Mouse (Mus musculus) heart, postnatal 0 days (tissue): Measurements from ENCODE around the gene Bex1. TPM values are rescaled to one million over a fixed set of nuclear protein-coding genes. Genes with fewer than 3 reads are reported as not detected.

Experiments used
- ATAC-seq: fragments of 200-750 bp; cut with Nextera tagmentation; 2 replicates; pipeline ENCODE4 v1.8.0; 2017; ENCODE audit warnings: low read depth, moderate number of reproducible peaks, moderate library complexity; ENCODE audit not compliant: insufficient read depth
- DNase-seq: peaks from one replicate; pipeline ENCODE4 v3.0.0-alpha.2; 2016; ENCODE audit warnings: low spot score
- H3K27ac ChIP-seq: fragments of 300-500 bp; sonication (generic); 2 replicates; pipeline ENCODE4 v1.5.1; 2014; ENCODE audit warnings: low read depth, mild to moderate bottlenecking
- H3K27me3 ChIP-seq: fragments of 300-500 bp; sonication (generic); 2 replicates; pipeline ENCODE4 v1.6.1; 2014; ENCODE audit warnings: low read length, mixed read lengths; ENCODE audit not compliant: control insufficient read depth, insufficient read depth
- H3K36me3 ChIP-seq: fragments of 300-500 bp; sonication (generic); replicated peaks from 2 replicates; pipeline ENCODE4 v1.6.1; 2014; ENCODE audit warnings: low read length, mixed read lengths; ENCODE audit not compliant: control insufficient read depth, insufficient read depth
- H3K4me1 ChIP-seq: fragments of 300-500 bp; sonication (generic); 2 replicates; pipeline ENCODE4 v1.6.1; 2014; ENCODE audit warnings: antibody characterized with exemption; ENCODE audit not compliant: control insufficient read depth, insufficient read depth
- H3K4me2 ChIP-seq: fragments of 300-500 bp; sonication (generic); 2 replicates; pipeline ENCODE4 v1.6.1; 2014; ENCODE audit warnings: low read depth, mild to moderate bottlenecking, low read length, moderate library complexity
- H3K4me3 ChIP-seq: fragments of 300-500 bp; sonication (generic); 2 replicates; pipeline ENCODE4 v1.5.1; 2014; ENCODE audit warnings: low read depth, low read length
- H3K9ac ChIP-seq: fragments of 300-500 bp; sonication (generic); replicated peaks from 2 replicates; pipeline ENCODE4 v1.6.1; 2014; ENCODE audit warnings: low read depth, low read length, mixed read lengths
- H3K9me3 ChIP-seq: fragments of 300-500 bp; sonication (generic); replicated peaks from 2 replicates; pipeline ENCODE4 v1.6.1; 2016; ENCODE audit warnings: low read length; ENCODE audit not compliant: control insufficient read depth
- CTCF ChIP-seq: IDR thresholded peaks from 2 replicates; pipeline ENCODE4 v1.5.1; 2016; ENCODE audit warnings: antibody characterized with exemption, control low read depth, low read depth
- EP300 ChIP-seq: IDR thresholded peaks from 2 replicates; pipeline ENCODE4 v1.6.1; 2016; ENCODE audit warnings: antibody characterized with exemption, low read depth
- WGBS: fragments of 180-500 bp; shearing (Covaris S2); extraction: QIAGEN DNeasy Blood & Tissue Kit; methylation state at CpG from one replicate; pipeline ENCODE4 v1.1.7; 2014; 5-methylcytosine and 5-hydroxymethylcytosine counted together
- polyA plus RNA-seq: library from polyadenylated mRNA; unstranded; fragments of >200 nt; fragmentation: Nextera tagmentation; extraction: Ambion mirVana; gene quantifications from 2 replicates; pipeline ENCODE4 v1.2.1, GENCODE M21; 2015
- total RNA-seq: library from RNA; depleted of rRNA; stranded (reverse); fragments of >200 nt; gene quantifications from 2 replicates; pipeline ENCODE4 v1.2.3, GENCODE M21; 2014; ENCODE audit warnings: low replicate concordance

The Bex1 gene
- total and polyA plus RNA-seq, 2 experiments from 2014 or later: 69.5 to 141 TPM

- no peaks in the 10 kb centered on the region for H3K27me3 ChIP-seq
- peak overlapping the region; percentile 66 for H3K27ac ChIP-seq
- no peak for DNase-seq
- H3K9me3 ChIP-seq: no peaks in the 10 kb centered on the region
- no peak overlapping the region for H3K9ac ChIP-seq
- no peak overlapping the region for H3K4me3 ChIP-seq
- no peaks in the 10 kb centered on the region for H3K4me1 ChIP-seq
- H3K36me3 ChIP-seq: no peaks in the 10 kb centered on the region
- no peak for TF ChIP-seq EP300
- no peak for TF ChIP-seq CTCF
- WGBS: 24% methylated on average over 1 of the region's 1 CpGs
- no peak overlapping the region for H3K4me2 ChIP-seq
- no peak for ATAC-seq
Observed at GRCm38 (mm10) chrX:136216303-136216702, 990 bp upstream of the Bex1 start.

GRCm38 (mm10) chrX:136213396-136213795 is 1.9 kb downstream of the Bex1 start:
- H3K9ac ChIP-seq: no peak overlapping the region
- DNase-seq (no peak), ATAC-seq (no peak)
- H3K27me3 ChIP-seq: no peaks in the 10 kb centered on the region
- H3K27ac ChIP-seq: no peak overlapping the region
- H3K36me3 ChIP-seq: no peaks in the 10 kb centered on the region
- H3K9me3 ChIP-seq: no peaks in the 10 kb centered on the region
- H3K4me2 ChIP-seq: no peak overlapping the region
- no peak for TF ChIP-seq CTCF
- TF ChIP-seq EP300: no peak
- no peaks in the 10 kb centered on the region for H3K4me1 ChIP-seq
- no peak overlapping the region for H3K4me3 ChIP-seq
- 31% methylated on average over 2 of the region's 2 CpGs for WGBS

GRCm38 (mm10) chrX:136204406-136204805 is 10.9 kb downstream of the Bex1 start:
- TF ChIP-seq CTCF: no peak
- no peak for TF ChIP-seq EP300
- Histone ChIP-seq H3K9me3 (no peaks in the 10 kb centered on the region), H3K36me3 (no peaks in the 10 kb centered on the region), H3K4me2 (no peak overlapping the region), H3K27ac (no peak overlapping the region), H3K4me1 (no peaks in the 10 kb centered on the region), H3K9ac (no peak overlapping the region), H3K4me3 (no peak overlapping the region), H3K27me3 (no peaks in the 10 kb centered on the region)
- 70% methylated on average over 6 of the region's 6 CpGs for WGBS
- DNase-seq (no peak), ATAC-seq (no peak)

- Histone ChIP-seq H3K4me3 (peak within 1 kb of the TSS; percentile 46), H3K9ac (0 out of 2 replicates have a peak within 1 kb of the TSS, but pooled peaks have one; percentile 12), H3K4me1 (no peaks in the 10 kb centered on the region), H3K27me3 (no peaks in the 10 kb centered on the region), H3K4me2 (peak within 1 kb of the TSS; percentile 58), H3K36me3 (no peaks in the 10 kb centered on the region), H3K27ac (peak within 1 kb of the TSS; percentile 47; the same call in 1 of the 2 replicates), H3K9me3 (no peaks in the 10 kb centered on the region)
- 17% methylated on average over 9 of the region's 9 CpGs for WGBS
- DNase-seq: peak; percentile 40
- ATAC-seq: peak; percentile 72; the same call in 1 of the 2 replicates
- TF ChIP-seq CTCF (no peak), EP300 (no peak)
Observed at GRCm38 (mm10) chrX:136203664-136204066, 11.6 kb downstream of the Bex1 start, which contains the start of gene Tceal5. Gene Tceal5 (minus strand): TSS chrX:136203876.

GRCm38 (mm10) chrX:136203257-136203656 is 12.1 kb downstream of the Bex1 start:
- H3K4me3 ChIP-seq: peak overlapping the region; percentile 46
- no peaks in the 10 kb centered on the region for H3K9me3 ChIP-seq
- 0 out of 2 replicates have a peak overlapping the region, but pooled peaks have one; percentile 12 for H3K9ac ChIP-seq
- no peaks in the 10 kb centered on the region for H3K36me3 ChIP-seq
- no peak for DNase-seq
- 23% methylated on average over 7 of the region's 7 CpGs for WGBS
- peak; percentile 11; the same call in 1 of the 2 replicates for ATAC-seq
- H3K27ac ChIP-seq: peak overlapping the region; percentile 47; the same call in 1 of the 2 replicates
- H3K27me3 ChIP-seq: no peaks in the 10 kb centered on the region
- TF ChIP-seq CTCF: no peak
- TF ChIP-seq EP300: no peak
- H3K4me1 ChIP-seq: no peaks in the 10 kb centered on the region
- peak overlapping the region; percentile 58 for H3K4me2 ChIP-seq

- Histone ChIP-seq H3K4me3 (no peak overlapping the region), H3K4me1 (no peaks in the 10 kb centered on the region), H3K9ac (no peak overlapping the region), H3K9me3 (no peaks in the 10 kb centered on the region), H3K4me2 (no peak overlapping the region), H3K36me3 (no peaks in the 10 kb centered on the region), H3K27me3 (no peaks in the 10 kb centered on the region), H3K27ac (no peak overlapping the region)
- 70% methylated on average over 1 of the region's 1 CpGs for WGBS
- no peak for ATAC-seq
- no peak for DNase-seq
- TF ChIP-seq EP300 (no peak), CTCF (peak; percentile 42)
Observed at GRCm38 (mm10) chrX:136196873-136197272, 18.4 kb downstream of the Bex1 start.
